Mouse (Mus musculus): ENCODE measurements around the gene Ndufa4. TPM values are rescaled to one million over a fixed set of nuclear protein-coding genes. Genes with fewer than 3 reads are reported as not detected.
"Not testable (repeated sequence)": the region's sequence is repeated elsewhere in the genome, so short reads cannot be mapped to it uniquely, and the experiment has no call there.

Ndufa4 gene
- 1,000 to 10,000 TPM; 1,285 to 1,449 (median 1,371) TPM for total RNA-seq (2022)

DNA sequence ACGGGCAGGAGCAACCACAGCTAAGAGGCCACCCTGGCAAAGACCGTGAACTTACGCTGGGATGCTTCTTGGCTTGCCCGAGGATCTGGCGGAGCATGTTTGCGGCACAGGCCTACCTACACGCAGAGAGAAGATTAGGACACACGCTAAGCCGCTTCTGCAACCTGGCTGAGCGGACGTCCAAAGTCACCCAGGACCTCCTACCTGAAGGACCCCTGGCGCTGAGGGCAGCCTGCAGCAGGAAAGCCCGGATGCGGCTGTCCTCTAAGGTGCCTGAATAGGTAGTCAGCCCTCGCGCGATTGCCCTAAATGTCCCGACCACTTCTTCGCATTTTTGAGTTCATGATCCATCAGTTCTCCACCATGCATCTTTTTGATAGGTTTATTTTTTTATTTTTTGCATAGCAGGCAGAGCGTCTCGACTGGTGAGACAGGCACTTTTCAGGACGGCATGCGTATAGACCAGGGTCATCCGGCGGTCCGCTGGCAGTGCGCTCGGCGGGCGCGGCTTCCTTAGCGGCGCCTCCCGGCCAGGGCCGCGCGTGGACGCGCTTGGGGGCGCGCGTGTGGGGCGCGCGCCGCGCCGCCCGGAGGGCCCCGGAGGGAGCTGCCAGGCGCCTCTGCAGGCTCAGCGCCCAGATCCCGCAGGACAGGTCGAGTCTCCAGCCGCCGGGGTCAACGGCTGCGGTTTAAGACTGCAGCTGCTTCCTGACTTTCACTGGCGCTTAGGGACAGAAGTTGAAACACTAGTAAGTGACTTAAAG, at the start of gene Ndufa4, which contains the start of gene Phf14:
Gene Ndufa4 (minus strand): TSS at position 229 of the 764 bp plus-strand sequence.
Gene Phf14 (plus strand): TSS at position 541 of the 764 bp plus-strand sequence.
- peak; percentile 92 to 94 for DNase-seq (ENCODE audit: low spot score in 2 of 2)

DNA sequence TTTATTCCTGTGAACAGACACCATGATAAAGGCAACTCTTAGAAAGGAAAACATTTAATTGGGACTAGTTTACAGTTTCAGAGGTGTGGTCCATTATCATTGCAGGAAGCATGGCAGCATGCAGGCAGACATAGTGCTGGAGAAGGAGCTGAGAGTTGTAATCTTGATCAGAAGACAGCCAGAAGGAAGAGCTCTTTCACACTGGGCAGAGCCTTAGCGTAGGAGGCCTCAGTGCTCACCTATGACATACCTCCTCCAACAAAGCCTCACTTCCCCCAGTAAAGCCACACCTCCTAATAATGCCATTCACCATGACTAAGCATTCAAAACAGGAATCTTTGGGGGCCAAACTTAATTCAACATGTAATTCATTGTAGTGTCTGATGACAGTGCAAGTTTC, 40.8 kb upstream of the Ndufa4 start:
- no peak for DNase-seq (ENCODE audit: low spot score in 2 of 2)

GRCm38 (mm10) chr6:11942089-11942488, 34.8 kb upstream of the Ndufa4 start:
- DNase-seq (ENCODE audit: low spot score in 2 of 2): no peak

- no peak for DNase-seq (ENCODE audit: low spot score in 2 of 2)
These were observed 33.6 kb upstream of the Ndufa4 start for GRCm38 (mm10) chr6:11940895-11941294.

GRCm38 (mm10) chr6:11933403-11933802, 26.1 kb upstream of the Ndufa4 start:
- DNase-seq (ENCODE audit: low spot score in 2 of 2): no peak

DNA sequence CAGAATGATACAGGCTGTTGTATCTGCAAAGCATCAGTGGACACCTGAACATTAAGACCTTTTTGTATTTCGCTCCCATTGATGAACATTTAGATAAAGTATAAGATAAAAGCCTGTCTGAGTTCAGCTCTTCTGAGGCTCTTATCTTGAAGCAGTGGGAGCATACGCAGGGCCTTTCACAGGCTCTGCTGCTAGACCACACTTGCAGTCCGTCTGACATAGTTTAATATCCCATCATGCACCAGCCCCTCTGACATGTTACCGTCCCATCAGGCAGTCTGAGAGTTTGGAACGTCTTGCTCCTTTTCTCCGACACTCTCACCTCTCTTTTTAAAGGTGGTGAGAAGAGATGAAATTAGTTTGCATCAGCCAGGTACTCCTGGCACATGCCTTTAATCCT, 20.2 kb upstream of the Ndufa4 start:
- DNase-seq (ENCODE audit: low spot score in 2 of 2): no peak

DNA sequence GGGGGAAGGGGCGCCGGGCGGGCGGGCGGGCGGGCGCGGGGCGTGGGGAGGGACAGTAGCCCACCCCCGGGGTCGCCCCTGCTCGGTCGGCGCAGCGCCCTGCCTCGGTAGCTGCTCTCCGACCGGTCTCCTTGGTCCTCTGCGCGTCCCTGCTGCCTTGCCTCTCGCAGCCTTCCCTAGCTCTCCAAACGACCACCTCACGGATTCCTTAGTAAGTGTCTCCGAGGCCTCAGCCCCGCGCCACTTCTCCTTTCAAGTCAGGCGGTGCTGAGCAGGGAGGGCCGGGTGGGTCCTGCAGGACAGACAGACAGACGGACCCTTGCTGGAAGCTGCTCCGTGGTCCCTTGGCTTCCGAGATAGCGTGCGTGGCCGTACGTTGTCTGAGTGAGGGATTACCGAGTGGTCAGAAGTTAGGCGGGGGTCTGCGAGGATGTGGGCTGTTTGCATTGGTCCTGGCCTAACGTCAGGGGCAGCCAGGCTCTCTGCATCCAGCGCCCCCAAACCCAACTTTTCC, 18.8 kb upstream of the Ndufa4 start:
- DNase-seq (ENCODE audit: low spot score in 2 of 2): no peak

GRCm38 (mm10) chr6:11925496-11926041, 18.3 kb upstream of the Ndufa4 start:
- DNase-seq (ENCODE audit: low spot score in 2 of 2): peak; percentile 55 to 75

GRCm38 (mm10) chr6:11908170-11908569, 873 bp upstream of the Ndufa4 start:
- DNase-seq (ENCODE audit: low spot score in 2 of 2): no peak

DNA sequence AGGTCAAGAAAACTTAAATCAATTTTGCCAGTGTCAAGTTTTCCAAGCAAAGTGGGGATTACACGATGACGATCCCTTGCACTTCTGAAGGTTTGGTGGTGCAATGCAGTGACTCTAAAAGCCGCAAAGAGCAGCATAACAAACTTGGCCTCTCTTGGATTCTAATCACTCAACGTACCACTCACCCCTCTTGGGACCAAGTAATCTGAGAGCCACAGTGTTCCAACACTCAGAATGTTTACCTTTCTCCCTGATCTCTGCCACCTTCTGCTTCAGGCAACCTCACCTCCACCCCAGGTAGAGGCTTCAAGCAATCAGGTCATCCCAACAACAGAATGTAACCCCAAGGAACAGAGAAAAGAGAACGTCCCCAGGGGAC, 418 bp downstream of the Ndufa4 start:
- no peak for DNase-seq (ENCODE audit: low spot score in 2 of 2)

DNA sequence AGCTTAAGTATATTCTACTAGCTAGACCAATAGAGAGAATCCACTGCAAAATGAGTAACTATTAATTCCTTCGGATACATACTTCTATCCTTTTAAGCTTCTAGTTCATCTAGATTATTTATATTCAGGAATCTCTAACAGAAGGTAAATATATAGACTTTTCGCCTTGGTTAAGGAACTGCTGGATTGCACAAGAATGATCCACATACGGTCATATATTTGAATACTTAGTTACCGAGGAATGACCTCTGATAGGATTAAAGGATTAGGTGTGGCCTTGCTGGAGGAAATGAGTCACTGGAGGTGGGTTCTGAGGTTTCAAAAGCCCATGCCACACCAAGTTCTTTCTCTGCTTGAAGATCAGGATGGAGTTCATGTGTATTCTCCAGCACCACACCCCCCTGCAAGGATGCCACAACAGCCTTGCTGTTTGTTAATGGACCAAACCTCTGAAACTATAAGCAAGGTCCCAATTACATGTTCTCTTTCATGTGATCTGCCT, 6.4 kb downstream of the Ndufa4 start:
- no peak for DNase-seq (ENCODE audit: low spot score in 2 of 2)

- DNase-seq (ENCODE audit: low spot score in 2 of 2): not testable (repeated sequence)
These were observed 31.9 kb downstream of the Ndufa4 start for GRCm38 (mm10) chr6:11875364-11875763.

Other genes with a start within 250 kb of the Ndufa4 start
- 10 to 100 TPM; 22.3 to 27.9 (median 24.1) TPM for gene Phf14, start 312 bp upstream of the Ndufa4 start, total RNA-seq (2022)